Mouse (Mus musculus) embryonic stem cell, embryonic (primary cell): ENCODE data around the gene Stat4.

ENCODE experiments used
- CTCF ChIA-PET, 4 experiments: fragments of 300-600 bp in 2 of 4; fragments of 350-600 bp in 2 of 4; sonication (Branson Sonifier 250); formaldehyde crosslinking; loops; one replicate each; lab custom pipeline; 2022; ENCODE audit warnings: inconsistent platforms in 2 of 4; lab: Charles Lee
- POLR2A ChIA-PET, 4 experiments: fragments of 300-600 bp in 2 of 4; fragments of 350-600 bp in 2 of 4; sonication (Branson Sonifier 250); formaldehyde crosslinking; loops; one replicate each; lab custom pipeline; 2022; ENCODE audit warnings: antibody characterized with exemption in 4 of 4, inconsistent platforms in 1 of 4; lab: Charles Lee

The Stat4 gene

GRCm38 (mm10) chr1:52079724-52080367 lies 92.9 kb downstream of the Stat4 start:
- ChIA-PET CTCF (interaction anchor here in 1 of 4 experiments (0.7 kb wide), 1 partner anchor 1077 kb away, joined by 3 read pairs; no protein-coding TSS in a partner anchor), POLR2A (no interaction called here)

DNA sequence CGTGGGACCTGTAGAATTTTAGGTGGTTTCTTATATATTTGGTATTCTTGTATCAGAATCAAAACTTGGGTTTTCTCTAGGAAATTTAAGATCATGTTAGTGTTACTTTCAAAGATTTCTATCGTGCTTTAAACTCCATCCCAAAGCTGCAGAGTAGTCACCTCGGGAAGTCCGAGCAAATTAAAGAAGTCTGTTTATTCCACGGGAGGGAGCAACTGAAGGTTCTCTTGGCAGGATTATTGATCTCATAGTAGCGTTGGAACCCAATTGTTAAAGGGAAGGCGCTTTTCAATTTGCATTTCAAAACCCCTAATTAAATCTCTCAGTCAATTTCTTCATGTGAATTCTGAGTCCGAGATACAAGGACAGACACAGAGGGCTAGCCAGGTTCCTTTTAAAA lies 93.4 kb downstream of the Stat4 start:
- ChIA-PET POLR2A (interaction anchor here in 1 of 4 experiments (0.6 kb wide), 1 partner anchor 680 kb away, joined by 4 read pairs; no protein-coding TSS in a partner anchor), CTCF (interaction anchor here in 1 of 4 experiments (0.7 kb wide), 1 partner anchor 1078 kb away, joined by 3 read pairs; no protein-coding TSS in a partner anchor)

DNA sequence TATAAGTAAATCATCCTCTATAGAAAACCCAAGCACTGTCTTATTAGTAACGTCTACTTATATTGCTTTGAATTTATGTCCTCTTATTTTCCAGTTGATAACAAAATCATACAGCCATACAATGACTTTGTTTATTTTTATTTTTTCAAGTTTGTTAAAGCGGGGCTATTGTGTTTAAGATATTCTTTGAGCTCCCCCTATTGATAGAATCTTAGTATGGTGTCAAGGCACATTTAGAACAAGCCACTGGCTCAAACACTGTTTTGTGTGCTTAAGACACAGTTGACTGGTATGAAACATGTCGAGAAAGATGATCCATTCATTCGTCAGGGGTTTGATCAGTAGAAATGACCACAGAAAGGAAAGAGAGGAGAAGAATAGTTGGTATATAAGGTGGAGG lies 99.3 kb downstream of the Stat4 start:
- POLR2A ChIA-PET: no interaction called here
- CTCF ChIA-PET: interaction anchor here (0.6 to 1.2 kb wide), 7 partner anchors 10 to 442 kb away, joined by 3 to 4 read pairs (median 3); no protein-coding TSS in a partner anchor

DNA sequence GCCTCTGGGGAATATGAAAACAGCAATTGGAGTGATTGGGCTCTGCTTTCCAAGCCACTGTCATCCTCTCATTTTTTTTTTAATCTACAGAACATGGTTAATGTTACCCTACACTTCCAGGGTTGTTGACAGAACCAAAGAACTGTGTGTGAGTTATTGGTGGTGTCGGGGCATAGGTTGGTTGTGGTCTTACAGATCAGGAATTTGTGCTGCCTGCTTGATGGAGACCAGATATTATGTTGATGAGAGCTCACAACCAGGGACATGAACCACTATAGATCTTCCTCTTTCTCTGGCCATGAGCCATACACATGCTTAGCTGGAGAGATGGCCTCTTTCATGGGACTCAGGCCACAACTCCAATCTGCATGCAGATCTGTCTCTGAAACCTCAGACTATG lies 100.2 kb downstream of the Stat4 start:
- POLR2A ChIA-PET: no interaction called here
- CTCF ChIA-PET: interaction anchor here in 2 of 4 experiments (0.6 to 1.2 kb wide), 4 partner anchors 11 to 419 kb away, joined by 3 to 4 read pairs (median 3); no protein-coding TSS in a partner anchor

DNA sequence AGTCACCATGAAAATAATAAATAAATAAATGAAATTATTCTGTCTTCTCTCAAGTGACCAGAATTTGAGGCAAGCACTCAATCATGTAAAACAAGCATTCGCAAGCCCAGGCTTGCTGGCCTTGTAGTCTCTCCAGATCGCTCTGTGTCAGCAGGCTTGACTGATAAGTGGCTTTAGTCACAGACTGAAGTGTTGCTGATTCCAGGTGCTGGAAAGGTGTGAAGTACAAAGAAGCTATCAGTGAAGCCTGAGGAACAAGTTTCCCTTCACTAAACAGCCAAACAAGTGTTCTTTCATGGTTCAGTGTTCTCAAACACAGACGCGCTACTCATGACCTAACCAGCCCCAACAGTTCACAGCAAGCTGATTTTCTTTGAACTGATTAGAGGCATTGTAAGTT lies 101.7 kb downstream of the Stat4 start:
- POLR2A ChIA-PET: no interaction called here
- CTCF ChIA-PET: interaction anchor here in 1 of 4 experiments (0.5 to 1.4 kb wide), 2 partner anchors 25 to 59 kb away, joined by 3 to 4 read pairs; no protein-coding TSS in a partner anchor

DNA sequence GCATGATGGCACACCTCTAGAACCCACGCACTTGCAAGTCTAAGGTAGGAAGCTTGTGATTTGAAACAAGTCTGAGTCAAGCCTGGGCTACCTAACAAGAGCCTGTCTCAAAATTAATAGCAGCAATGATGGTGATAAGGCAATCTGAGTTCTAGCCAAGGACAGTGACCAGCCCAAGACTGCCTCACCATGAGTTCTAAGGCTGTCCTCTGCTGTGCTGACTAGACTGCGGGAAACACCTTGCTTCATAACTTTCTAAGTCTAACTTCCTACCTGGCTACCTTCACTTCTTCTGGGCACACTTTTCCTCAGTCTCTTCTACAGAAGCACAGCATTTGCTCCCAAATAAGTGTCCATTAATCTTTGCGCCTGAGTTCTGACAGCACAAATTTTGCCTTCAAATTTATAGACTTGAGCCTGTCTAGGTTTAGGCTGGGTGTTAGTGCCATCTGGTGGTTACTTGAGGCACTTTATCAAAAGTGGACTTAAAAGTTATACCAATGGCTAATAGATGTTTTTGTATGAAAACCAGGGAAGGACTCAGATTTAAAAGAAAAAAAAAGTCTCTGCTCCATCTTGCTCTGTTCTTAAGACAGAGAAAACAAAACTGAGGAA lies 111.8 kb downstream of the Stat4 start:
- CTCF ChIA-PET: interaction anchor here in 3 of 4 experiments (0.7 to 2.9 kb wide), 8 partner anchors 11 to 454 kb away, joined by 3 to 13 read pairs (median 5); partner anchors contain the start of gene Stat1 (in 1 of the 3)
- POLR2A ChIA-PET: interaction anchor here in 1 of 4 experiments (2.0 kb wide), 1 partner anchor 15 kb away, joined by 4 read pairs; no protein-coding TSS in a partner anchor

DNA sequence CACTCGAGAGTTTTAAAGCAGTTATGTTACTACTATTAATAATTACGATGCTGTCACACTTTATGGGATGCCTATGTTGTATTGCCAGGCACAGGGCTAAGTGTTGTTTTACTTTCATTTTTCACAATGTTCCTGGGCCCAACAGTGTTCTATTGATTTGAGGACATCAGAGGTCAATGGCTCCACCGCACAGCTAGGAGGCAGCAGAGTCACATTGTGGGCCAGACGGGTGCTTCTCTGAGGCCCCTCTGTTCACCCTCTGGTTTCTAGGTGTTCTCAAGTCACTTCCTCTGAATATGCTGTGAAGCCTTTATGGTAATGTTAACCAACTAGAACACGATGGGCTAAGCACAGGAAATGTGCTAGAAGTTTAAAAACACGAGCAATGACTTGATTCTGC lies 113.5 kb downstream of the Stat4 start:
- POLR2A ChIA-PET: interaction anchor here in 2 of 4 experiments (0.6 to 1.2 kb wide), 2 partner anchors 9 to 13 kb away, joined by 3 read pairs; no protein-coding TSS in a partner anchor
- CTCF ChIA-PET: interaction anchor here (0.6 to 1.8 kb wide), 15 partner anchors 11 to 648 kb away, joined by 3 to 9 read pairs (median 3); no protein-coding TSS in a partner anchor

- ChIA-PET CTCF (no interaction called here), POLR2A (no interaction called here)
These were observed 115.8 kb downstream of the Stat4 start for GRCm38 (mm10) chr1:52102795-52103194.

DNA sequence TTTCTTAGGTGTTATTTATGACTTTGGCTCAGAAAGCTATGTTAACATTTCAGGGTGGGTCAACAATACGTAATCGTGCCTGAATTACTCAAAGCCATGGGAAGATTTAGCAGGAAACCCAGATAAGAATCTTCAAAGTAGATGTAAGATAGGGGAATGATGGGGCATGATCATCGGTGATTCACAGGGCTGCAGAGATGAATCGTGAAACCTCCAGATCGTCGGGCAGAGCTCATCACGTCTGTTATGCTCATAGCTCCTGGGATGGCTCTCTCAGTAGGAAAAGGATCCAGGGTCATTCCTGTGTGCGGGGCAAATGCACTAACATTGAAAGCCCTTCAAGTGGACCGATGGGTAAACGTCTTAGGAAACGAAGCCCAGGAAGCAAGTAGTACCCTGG lies 120.3 kb downstream of the Stat4 start:
- POLR2A ChIA-PET: interaction anchor here in 1 of 4 experiments (1.3 kb wide), 1 partner anchor 629 kb away, joined by 3 read pairs; the partner anchor contains the start of gene Nabp1

DNA sequence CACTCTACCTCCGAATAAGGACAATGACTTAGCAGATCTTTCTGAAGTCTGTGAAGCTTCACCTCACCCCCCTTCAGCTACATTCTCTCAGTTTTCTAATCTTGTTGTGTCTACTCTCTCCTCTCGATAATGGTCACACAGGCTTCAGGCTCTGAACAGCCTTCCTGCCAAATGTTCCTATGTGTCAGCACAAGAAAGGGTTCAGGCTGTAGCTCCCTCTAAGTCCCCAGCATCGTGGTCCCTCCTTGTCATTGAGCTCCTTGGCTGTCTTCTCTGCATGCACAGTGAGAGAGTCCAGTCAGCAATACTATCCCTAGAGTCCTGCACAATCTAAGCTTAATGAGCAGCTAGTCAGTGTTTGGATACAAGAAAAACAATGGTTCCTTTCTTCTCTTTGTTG lies 124.3 kb downstream of the Stat4 start:
- ChIA-PET POLR2A (interaction anchor here in 1 of 4 experiments (1.2 kb wide), 1 partner anchor 8 kb away, joined by 3 read pairs; the partner anchor contains the start of gene Stat1), CTCF (interaction anchor here in 1 of 4 experiments (1.4 kb wide), 1 partner anchor 11 kb away, joined by 3 read pairs; no protein-coding TSS in a partner anchor)

More for the DNA sequence above, 120.3 kb downstream of the Stat4 start:
- CTCF ChIA-PET: interaction anchor here in 3 of 4 experiments (0.6 to 1.1 kb wide), 3 partner anchors 40 to 511 kb away, joined by 3 to 5 read pairs (median 3); no protein-coding TSS in a partner anchor

GRCm38 (mm10) chr1:52112301-52112700 lies 125.4 kb downstream of the Stat4 start:
- POLR2A ChIA-PET: interaction anchor here in 2 of 4 experiments (1.8 to 2.0 kb wide), 3 partner anchors 120 to 634 kb away, joined by 8 to 18 read pairs (median 8); partner anchors contain the start of genes Gls (in 2 of the 2) and Nabp1 (in 1 of the 2)

GRCm38 (mm10) chr1:52113067-52113665 lies 126.2 kb downstream of the Stat4 start:
- POLR2A ChIA-PET: interaction anchor here in 3 of 4 experiments (0.7 to 2.0 kb wide), 12 partner anchors 9 to 635 kb away, joined by 3 to 18 read pairs (median 4); partner anchors contain the start of genes Gls (in 3 of the 3) and Nabp1 (in 1 of the 3)
- CTCF ChIA-PET: interaction anchor here in 3 of 4 experiments (0.6 to 1.9 kb wide), 13 partner anchors 10 to 779 kb away, joined by 3 to 8 read pairs (median 4); no protein-coding TSS in a partner anchor

More at GRCm38 (mm10) chr1:52112301-52112700, 125.4 kb downstream of the Stat4 start:
- CTCF ChIA-PET: interaction anchor here in 2 of 4 experiments (1.4 to 1.9 kb wide), 2 partner anchors 11 to 12 kb away, joined by 3 to 8 read pairs; no protein-coding TSS in a partner anchor

GRCm38 (mm10) chr1:52113666-52114069 lies 126.7 kb downstream of the Stat4 start:
- ChIA-PET CTCF (interaction anchor here in 3 of 4 experiments (0.6 to 1.9 kb wide), 14 partner anchors 9 to 779 kb away, joined by 3 to 8 read pairs (median 4); no protein-coding TSS in a partner anchor), POLR2A (interaction anchor here in 3 of 4 experiments (0.7 to 2.0 kb wide), 14 partner anchors 9 to 636 kb away, joined by 3 to 18 read pairs (median 4); partner anchors contain the start of genes Gls (in 3 of the 3) and Nabp1 (in 1 of the 3))

GRCm38 (mm10) chr1:52116441-52116840 lies 129.5 kb downstream of the Stat4 start:
- POLR2A ChIA-PET: no interaction called here
- CTCF ChIA-PET: no interaction called here

GRCm38 (mm10) chr1:52117777-52118176 lies 130.8 kb downstream of the Stat4 start:
- ChIA-PET CTCF (interaction anchor here in 1 of 4 experiments (0.6 kb wide), 1 partner anchor 676 kb away, joined by 4 read pairs; no protein-coding TSS in a partner anchor), POLR2A (interaction anchor here in 1 of 4 experiments (1.6 kb wide), 1 partner anchor 115 kb away, joined by 9 read pairs; the partner anchor contains the start of gene Gls)

DNA sequence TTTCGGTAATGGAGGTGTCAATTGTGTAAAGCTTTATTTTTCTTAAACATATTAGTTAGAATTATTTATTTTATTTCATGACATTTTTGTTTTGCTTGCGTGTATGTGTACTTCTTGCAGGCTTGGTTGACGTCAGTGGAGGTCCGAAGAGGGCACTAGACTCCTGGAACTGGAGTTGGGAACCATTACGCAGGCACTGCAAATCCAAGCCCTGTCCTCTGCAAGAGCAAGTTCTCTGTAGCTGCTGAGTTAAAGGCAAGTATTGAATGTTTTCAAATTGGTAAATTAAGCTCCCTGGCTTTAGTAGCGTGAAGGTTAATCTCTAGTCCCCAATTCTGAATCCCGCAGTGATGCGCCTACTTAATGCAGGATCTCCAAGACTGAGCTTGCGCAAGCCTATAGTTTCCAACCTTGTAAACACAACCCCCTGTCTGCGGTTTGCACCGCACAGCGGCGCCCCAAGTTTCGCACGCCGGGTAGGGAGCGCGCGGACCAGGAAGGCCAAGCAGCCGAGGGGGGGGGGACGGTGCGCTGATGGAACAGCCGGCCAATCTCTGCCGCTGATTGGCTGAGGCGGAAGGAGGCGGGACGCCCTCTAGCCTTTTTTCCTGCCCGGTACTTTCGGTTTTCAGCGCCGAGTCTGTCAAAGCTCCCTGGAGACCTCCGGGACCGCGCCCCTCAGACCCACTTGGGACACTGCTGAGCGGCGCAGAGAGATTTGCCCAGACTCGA lies 132.1 kb downstream of the Stat4 start, which contains the start of gene Stat1:
TSS of gene Stat1 (plus strand) at position 581 of the 732 bp plus-strand sequence.
- ChIA-PET POLR2A (interaction anchor here (0.5 to 1.6 kb wide), 17 partner anchors 8 to 1206 kb away, joined by 3 to 23 read pairs (median 3); partner anchors contain the start of gene Gls (in 4 of the 4)), CTCF (interaction anchor here in 2 of 4 experiments (0.6 to 1.6 kb wide), 5 partner anchors 19 to 830 kb away, joined by 3 to 6 read pairs (median 4); no protein-coding TSS in a partner anchor)
